Mouse (Mus musculus): ENCODE data around the gene Gm47959.

DNA sequence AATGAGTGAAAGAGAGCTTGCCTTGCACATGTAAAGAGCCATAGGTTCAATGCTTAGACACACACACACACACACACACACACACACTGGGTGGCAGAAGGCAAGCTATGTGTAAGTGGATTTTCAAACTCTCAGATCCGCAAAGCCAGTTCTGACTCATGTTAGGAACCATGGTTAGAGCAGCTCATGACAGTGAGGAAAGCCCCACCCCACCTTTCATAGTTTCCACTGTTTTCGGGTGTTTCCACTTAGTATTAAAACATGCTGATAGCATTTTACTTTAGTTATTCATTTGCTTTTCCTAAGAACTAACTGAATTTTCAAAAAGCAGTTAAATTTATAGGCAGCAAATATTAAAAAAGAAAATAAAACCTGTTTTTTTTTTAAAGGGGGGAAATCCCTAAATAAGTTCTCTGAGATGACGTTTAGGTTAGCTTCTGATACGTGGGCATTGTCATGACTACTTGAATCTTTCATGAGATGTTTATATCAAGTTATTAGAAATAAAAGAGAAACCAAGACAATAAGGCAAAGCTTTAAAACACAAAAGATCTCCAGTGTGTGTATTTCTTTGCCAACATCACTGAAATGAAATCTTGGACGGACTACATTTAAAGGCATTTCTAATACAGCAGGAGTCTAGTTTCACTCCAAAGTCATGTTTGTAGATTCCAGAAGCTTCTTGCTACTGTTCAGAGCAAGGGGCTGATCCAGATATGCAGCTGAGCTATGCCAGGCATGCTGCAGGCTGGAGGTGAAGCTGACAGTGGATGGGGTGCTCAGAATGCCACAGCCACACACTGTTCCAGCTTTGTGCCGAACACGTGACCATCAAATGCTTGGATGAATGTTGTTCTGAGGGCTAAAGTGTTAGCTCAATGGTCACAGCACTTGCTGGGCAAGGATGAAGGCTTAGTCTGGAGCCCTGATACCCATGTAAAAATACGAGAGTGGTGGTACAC is 6.2 kb downstream of the Gm47959 start:
- no peak for TF ChIP-seq CHD1 (IDR thresholded peaks at IDR 0.05; ENCODE audit: low read depth, low read length)
- TF ChIP-seq CTCF (IDR thresholded peaks at IDR 0.05 in 2 of 3, conservative IDR thresholded peaks at IDR 0.05 in 1 of 3; ENCODE audit: control insufficient read depth in 1 of 3, insufficient read depth in 1 of 3, low read depth in 2 of 3, low read length in 3 of 3, poor library complexity in 1 of 3, severe bottlenecking in 1 of 3), result no peak
- TF ChIP-seq EP300 (IDR thresholded peaks at IDR 0.05; ENCODE audit: low read depth in 1 of 2, low read length in 2 of 2), result no peak
- no peak for TF ChIP-seq POLR2A (IDR thresholded peaks at IDR 0.05; ENCODE audit: control insufficient read depth in 1 of 2, insufficient read depth in 1 of 2, low read depth in 1 of 2, low read length in 2 of 2, poor library complexity in 1 of 2)

All from MEL (cell line).